Mouse (Mus musculus) hematopoietic stem cell, adult 5-6 weeks (primary cell): ENCODE results near the gene Pou3f1. TPM values are rescaled to one million over a fixed set of nuclear protein-coding genes. Genes with fewer than 3 reads are reported as not detected.

Source experiments
- ATAC-seq, 2 experiments: fragments of 125-278 bp in 1 of 2; replicated peaks in 1 of 2; 2 replicates each; pipeline ENCODE4 v1.8.0; 2016 to 2017; ENCODE audit warnings: inconsistent platforms in 2 of 2, mild to moderate bottlenecking in 2 of 2, moderate number of reproducible peaks in 2 of 2, low read depth in 1 of 2, moderate TSS enrichment in 1 of 2; ENCODE audit not compliant: low FRiP score in 2 of 2, poor library complexity in 2 of 2, severe bottlenecking in 2 of 2, insufficient read depth in 1 of 2, low TSS enrichment in 1 of 2
- total RNA-seq: library from RNA; stranded (forward); fragments of 172-1452, 232-1000 nt; gene quantifications from 2 replicates; pipeline ENCODE4 v1.2.3, GENCODE M21; 2017

Gene Pou3f1
- not detected in 2 replicates for total RNA-seq

DNA sequence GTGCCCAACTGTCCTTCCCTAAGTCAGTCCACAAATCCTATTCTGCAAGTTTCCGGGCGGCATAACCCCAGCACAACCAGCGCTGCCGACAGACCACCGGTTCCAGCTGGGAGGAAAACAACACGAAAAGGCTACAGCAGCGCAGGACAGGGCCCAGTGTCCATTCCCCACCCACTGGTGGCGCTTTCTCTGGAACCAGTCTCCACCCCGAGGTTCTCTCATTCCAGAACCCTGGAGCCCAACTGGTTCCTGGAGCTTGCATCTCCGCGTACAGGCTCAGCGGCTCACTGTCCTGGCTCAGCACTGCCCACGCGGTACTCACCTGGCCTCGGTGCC, at the start of gene Pou3f1:
Gene Pou3f1 (plus strand): TSS at position 290 of the 336 bp plus-strand sequence.
- ATAC-seq, result no peak; a peak in 1 of 4 replicates

- no peak for ATAC-seq
Measured at GRCm38 (mm10) chr4:124607166-124607565, 49.4 kb upstream of the Pou3f1 start.

DNA sequence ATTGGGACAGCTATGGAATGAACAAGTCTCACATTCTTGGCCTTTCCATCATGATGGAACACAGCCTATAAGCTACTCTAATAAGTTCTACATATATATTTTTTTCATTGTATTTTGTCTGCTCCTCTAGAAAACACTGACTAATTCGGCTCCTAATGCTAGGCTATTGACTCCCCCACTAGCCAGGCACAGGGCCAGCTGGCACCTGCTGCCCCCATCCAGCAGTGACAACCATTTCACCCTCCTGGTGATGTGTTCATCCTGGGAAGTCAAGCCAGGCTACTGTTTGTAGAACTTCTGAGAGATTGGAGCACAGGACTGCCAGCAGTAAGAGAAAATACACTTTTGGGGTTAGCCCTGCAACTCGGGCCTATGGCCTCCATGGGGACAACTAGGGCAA, 46.5 kb upstream of the Pou3f1 start:
- no peak for ATAC-seq

DNA sequence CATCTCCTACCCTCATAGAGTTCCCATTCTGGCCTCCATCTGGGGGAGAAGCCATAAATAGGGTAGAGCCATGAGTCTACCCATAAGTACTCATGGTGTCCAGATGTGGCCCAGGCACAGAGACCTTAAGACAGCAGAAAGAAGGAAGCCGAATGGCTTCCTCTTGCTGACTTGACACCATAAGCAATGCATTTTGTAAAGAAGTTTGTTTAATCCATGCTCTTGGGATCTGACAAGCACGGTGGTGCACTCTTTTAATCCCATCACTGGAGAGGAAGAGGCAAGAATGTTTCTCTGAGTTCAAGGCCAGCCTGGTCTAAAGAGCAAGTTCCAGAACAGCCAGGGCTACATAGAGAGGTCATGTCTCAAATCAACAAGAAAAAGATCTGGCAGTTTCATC, 45.9 kb upstream of the Pou3f1 start, which contains the start of gene 3100002H09Rik:
Gene 3100002H09Rik (minus strand): TSS at position 101 of the 400 bp plus-strand sequence.
- no peak for ATAC-seq

DNA sequence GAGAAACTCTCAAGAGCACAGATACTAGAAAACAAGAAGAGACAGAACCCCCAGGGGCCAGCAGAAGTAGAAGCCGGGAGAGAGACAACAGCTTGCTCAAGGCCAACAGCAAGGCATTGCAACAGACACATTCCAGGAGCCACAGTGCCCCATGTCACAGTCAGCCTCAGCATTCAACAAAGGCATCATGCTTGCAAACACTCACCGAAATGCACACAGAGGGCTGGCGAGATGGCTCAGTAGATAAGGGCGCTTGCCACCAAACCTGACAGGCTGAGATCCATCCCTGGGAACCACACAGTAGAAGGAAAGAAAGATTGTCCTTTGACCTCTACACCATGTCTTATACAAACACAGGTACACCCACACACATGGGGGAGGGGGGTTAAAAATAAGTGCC, 44.8 kb upstream of the Pou3f1 start:
- no peak for ATAC-seq

DNA sequence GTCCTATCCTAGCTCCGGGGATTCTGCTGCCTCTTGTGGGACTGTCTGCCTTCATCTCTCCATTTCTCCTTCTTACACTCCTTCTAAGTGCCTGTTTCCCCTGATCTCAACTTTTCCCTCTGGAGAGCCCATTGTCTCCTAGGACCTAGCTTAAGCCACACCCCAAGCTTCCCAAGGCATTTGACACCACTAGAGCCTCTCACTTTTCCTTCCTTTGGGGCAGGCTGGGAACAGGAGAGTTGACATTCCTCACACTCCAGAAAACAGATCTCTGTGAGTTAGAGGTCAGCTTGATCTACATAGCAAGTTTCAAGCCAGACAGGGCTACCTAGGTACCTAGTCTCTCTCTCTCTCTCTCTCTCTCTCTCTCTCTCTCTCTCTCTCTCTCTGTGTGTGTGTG, 42.4 kb upstream of the Pou3f1 start:
- ATAC-seq, result no peak

- ATAC-seq, result no peak
Measured at GRCm38 (mm10) chr4:124615406-124615960, 41.1 kb upstream of the Pou3f1 start.

GRCm38 (mm10) chr4:124615986-124616385, 40.6 kb upstream of the Pou3f1 start:
- no peak for ATAC-seq

DNA sequence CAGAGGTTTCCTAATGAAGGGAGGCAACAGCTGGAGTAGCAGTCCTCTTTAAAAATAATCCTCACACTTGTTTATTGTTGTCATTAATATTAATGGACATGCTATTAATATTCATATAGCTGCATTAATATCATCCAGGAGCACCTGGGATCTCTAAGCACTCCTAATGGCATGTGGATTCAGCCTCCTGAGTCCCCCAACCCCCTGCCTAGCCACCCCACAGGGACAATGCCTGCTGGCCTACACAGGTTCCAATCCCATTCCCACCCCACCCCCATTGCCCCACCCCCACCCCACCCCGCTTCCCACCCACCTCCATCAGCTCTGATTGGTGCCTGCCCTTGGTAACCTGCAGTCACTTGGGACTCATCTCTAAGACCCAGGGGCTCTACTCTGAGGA, 40.0 kb upstream of the Pou3f1 start:
- no peak for ATAC-seq

DNA sequence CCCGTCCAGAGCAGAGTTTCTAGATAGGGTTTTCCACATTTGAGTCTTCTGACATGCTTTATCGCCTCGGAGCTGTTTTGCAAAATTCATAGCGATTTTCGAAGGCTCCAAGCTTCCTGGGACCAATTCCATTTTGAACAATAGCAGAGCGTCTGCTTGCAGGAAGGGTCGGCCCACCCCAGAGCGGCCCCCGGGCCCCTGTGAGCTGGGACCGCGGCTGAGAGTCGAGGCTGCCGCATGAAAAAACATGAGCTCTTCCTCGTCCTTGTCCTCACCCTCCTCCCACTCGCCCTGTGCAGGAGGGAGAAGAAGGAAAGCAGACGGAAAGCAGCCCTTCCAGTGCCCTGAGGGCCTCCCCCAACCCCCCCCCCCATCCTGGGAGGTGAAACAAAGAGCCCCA, 38.0 kb upstream of the Pou3f1 start:
- no peak for ATAC-seq

DNA sequence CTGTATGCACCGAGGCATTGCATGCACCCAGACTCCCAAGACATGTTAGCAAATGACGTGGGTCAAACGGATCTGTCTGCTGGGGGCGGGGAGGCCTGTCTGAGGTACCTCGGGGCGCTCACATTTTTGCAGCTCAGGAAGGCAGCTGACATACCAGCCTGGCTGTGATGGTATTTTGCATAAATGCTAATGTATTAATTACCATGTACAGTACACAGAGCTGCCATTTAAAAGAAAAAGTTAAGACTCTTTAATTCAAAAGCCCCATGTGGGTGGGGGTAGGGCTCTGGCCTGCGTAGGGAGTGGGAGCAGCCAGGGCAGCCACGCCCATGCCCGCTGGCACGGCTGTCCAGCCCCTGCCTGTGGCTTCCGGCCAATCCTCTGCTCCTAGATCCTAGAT, 35.2 kb upstream of the Pou3f1 start:
- no peak for ATAC-seq

DNA sequence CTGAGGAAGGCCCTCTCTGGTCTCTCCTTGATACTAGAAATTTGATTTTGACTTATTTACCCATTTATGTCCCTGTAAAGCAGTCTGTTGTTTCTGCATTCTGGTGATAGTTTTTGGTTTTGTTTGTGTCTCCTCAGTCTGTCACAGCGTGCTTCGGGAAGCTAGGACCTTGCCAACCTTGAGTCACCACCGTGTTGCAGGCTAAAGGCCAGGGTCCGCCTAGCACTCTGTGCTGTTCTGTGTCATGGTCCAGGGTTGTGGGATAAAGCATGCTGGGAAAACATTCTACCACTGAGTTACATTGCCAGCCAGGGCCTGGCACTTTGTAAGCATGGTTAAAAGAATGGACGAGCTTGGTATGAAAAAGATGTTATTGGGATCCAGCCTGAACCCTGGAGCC, 34.0 kb upstream of the Pou3f1 start:
- ATAC-seq, result no peak

- no peak for ATAC-seq
Measured at GRCm38 (mm10) chr4:124624111-124624581, 32.5 kb upstream of the Pou3f1 start.

- no peak for ATAC-seq
Measured at GRCm38 (mm10) chr4:124626836-124627235, 29.8 kb upstream of the Pou3f1 start.

DNA sequence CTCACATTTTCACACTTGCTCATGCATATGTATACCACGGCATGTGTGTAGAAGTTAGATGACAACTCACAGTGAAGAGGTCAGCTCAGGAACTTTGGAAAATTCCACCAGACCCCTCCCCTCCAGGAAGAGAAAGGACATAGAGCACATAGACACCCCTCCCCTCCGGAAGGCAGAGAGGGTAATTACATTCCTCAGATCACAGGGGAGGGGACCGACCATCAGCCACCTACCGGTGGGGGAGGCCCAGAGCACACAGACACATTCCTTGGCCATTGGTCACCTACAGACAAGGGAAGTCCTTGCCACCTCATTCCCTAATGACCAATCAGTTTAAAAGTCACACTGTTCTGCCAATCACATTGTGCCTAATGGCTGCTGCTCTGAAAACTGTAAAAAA, 25.2 kb upstream of the Pou3f1 start:
- ATAC-seq, result no peak

DNA sequence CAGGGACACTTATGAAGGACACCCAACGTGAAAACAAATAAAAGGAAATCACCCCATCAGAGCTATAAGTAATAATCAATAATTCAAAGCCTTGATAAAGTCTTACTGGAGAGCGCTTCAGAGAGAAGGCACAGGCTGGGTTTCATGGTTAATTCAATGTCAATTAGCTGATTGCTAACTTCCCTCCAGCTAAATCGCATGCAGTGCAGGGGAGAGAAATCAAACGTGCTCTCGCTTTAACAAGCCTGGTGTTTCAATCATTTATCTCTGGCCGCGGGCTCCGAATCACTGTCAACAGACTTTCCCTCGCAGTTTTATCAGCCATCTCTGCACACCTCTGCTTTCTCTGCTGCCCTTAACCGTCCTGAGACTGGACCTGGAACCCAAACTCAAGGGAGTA, 23.8 kb upstream of the Pou3f1 start:
- no peak; a peak in 1 of 4 replicates for ATAC-seq

DNA sequence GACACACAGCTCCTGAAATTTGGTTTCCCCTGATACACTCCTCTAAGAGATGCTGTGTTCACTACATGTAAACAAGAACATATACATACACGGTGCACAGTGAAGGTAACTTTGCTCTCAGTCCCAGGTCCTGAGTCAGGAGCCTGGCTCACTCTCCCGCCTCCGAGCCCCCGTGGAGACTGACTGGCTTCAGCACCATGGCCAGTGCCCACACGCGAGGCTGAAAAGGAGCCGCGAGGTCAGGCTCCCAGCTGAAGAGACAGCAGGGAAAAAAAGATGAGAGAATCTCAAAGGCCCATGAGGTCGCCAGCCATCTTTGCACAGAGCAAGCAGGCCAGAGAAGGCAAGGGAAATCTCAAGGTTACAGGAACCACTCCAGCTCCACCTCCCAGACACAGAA, 23.3 kb upstream of the Pou3f1 start:
- ATAC-seq, result peak; percentile 43 to 58; a peak in 2 of 4 replicates

GRCm38 (mm10) chr4:124639715-124640114, 16.9 kb upstream of the Pou3f1 start:
- ATAC-seq, result 0 out of 4 replicates have a peak, but pooled peaks of 1 of the 2 experiments have one; percentile 29

DNA sequence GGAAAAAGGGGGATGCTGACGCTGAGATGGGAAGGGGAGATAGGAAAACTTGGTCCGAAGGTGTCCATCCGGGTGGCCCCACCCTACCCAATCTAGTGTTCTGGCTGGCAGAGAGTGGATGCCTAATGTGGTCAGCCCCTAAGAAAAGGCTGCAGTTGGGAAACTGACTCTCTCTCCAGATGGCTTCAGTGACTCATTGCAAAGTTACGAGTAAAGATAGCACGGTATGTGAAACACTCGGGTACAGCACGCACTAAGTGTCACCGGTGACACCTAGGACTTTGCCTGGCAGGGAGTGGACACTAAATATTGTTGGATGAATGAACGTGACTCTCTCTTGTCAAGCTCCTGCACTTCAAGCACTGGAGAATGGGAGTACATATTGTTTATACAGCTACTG, 12.7 kb upstream of the Pou3f1 start:
- no peak for ATAC-seq
